Mouse (Mus musculus): ENCODE measurements around the gene Kctd8. TPM values are rescaled to one million over a fixed set of nuclear protein-coding genes. Genes with fewer than 3 reads are reported as not detected.

Kctd8 gene
- polyA plus RNA-seq, 1 experiment from 2014 or later, result 21.1 TPM

Small RNAs within 50 kb of the gene (microRNA-seq; reads per million reads assigned to microRNA genes)
- gene Gm24368, result not detected

Other genes with a start within 250 kb of the Kctd8 start
- not detected in 2 replicates for gene Yipf7, start 201.0 kb upstream of the Kctd8 start, polyA plus RNA-seq (2015; fragmentation: Nextera tagmentation; extraction: Ambion mirVana)
- gene Guf1, start 215.2 kb upstream of the Kctd8 start, polyA plus RNA-seq (2015; fragmentation: Nextera tagmentation; extraction: Ambion mirVana), result 52.1 and 53.1 TPM in 2 replicates